Mouse (Mus musculus): ENCODE measurements around the gene Kpna6.
A peak's percentile ranks its signal among the peaks of the same experiment; 100 is the strongest.

- TF ChIP-seq EP300 (optimal IDR thresholded peaks at IDR 0.05): no peak
- TF ChIP-seq CTCF (IDR thresholded peaks at IDR 0.05; ENCODE audit: low read depth): peak; percentile 95
These were observed 29.2 kb upstream of the Kpna6 start for GRCm38 (mm10) chr4:129701503-129702377.
